Mouse (Mus musculus): ENCODE measurements around the gene Abl2.

The Abl2 gene

DNA sequence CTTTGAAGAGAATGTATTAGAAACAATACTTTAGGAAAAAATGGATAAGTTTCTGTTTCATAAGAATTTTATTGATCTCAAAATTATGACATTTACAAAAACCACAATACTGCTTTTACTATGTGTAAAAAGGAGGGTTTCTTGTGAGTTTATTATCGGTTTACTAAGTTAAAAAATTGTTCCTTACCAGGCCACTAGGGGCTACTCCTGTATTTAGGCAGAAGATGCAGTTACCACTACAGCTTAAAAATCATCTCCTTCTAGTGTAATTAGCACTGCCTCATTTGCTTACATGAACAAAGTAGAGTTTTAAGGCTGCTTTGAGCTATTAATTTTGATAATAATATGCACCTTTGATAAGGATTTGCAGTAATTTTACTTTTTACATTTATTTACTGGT is 25.6 kb downstream of the Abl2 start:
- DNase-seq (ENCODE audit: low read depth, low spot score), result no peak

GRCm38 (mm10) chr1:156585512-156585911 is 26.9 kb downstream of the Abl2 start:
- no peak for DNase-seq (ENCODE audit: low read depth, low spot score)

GRCm38 (mm10) chr1:156589811-156590305 is 31.3 kb downstream of the Abl2 start:
- no peak for DNase-seq (ENCODE audit: low read depth, low spot score)

DNA sequence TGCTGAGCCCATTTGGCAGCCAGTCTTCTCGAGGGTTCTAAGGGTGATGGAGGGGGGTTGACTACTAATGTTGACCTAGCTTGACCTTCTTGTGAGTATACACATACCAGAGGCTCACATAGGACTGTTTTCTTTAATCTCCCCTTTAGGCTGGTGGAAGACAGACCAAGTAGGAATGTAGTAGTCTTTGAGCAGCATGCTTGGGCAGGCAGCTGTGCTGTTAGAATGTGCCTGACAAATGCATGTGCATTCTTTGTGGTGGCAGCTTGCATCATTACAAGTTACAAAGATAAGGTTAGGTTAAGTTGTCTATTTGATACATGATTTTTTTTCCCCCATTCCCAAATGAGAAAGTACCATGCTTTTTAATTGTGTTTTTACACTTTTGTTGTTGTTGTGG is 31.8 kb downstream of the Abl2 start:
- no peak for DNase-seq (ENCODE audit: low read depth, low spot score)

- DNase-seq (ENCODE audit: low read depth, low spot score), result no peak
Measured at GRCm38 (mm10) chr1:156593267-156593666, 34.7 kb downstream of the Abl2 start.

DNA sequence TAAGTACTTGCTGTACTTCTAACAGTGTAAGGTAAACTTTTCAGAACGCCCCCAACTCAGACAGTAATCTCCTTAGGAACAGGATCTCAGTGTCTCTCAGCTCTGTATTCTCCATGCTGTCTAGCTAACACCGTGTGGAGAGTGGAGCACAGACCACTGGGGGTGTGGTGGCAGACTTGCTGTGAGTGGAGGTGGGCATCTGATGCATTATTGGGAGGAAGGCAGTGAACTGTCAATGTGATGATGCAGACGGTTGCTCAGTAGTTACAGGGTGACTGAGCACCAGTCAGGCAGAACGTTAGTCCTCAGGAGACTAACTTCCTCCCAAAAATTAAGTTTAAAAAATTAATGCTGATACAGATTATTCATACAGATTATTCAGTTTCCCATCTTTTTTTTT is 38.5 kb downstream of the Abl2 start:
- no peak for DNase-seq (ENCODE audit: low read depth, low spot score)

DNA sequence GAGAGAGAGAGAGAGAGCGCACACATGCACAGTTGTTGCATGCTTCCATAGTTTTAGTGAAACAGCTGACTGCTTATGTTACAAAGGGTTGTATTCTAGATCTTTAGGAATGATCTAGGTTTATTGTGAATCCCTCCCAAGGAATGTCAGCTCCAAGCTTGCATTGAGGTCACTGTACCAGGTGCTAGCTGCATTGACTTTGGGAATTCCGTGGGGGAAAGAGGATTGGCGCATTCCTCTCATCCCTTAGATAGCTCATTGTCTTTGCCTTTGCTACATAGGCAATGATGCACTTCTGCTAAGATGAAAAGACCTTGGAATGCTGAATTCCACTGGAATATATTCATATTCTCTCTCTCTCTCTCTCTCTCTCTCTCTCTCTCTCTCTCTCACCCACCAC is 44.0 kb downstream of the Abl2 start:
- no peak for DNase-seq (ENCODE audit: low read depth, low spot score)

- DNase-seq (ENCODE audit: low read depth, low spot score), result no peak
Measured at GRCm38 (mm10) chr1:156605094-156605866, 46.7 kb downstream of the Abl2 start.

DNA sequence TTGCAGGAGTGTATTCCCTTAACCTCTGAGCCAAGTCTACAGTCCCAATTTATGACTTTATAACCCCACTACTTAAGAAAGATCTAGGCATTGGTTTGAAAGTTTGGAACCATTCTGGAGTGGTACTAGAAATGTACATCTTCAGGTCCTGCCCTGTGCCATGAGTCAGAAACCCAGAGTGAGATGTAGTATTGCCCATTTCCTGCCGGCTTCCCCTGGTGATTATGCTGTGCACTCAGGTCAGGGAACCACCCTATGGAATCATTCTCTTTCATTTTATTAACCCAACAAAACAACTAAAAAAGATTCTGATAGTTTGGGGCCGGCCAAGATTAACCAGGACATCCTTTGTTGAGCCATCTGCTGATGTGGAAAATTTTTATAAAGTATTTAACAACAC is 47.4 kb downstream of the Abl2 start:
- no peak for DNase-seq (ENCODE audit: low read depth, low spot score)

- no peak for DNase-seq (ENCODE audit: low read depth, low spot score)
Measured at GRCm38 (mm10) chr1:156608496-156608895, 49.9 kb downstream of the Abl2 start.

- no peak for DNase-seq (ENCODE audit: low read depth, low spot score)
Measured at GRCm38 (mm10) chr1:156610257-156610656, 51.7 kb downstream of the Abl2 start.

DNA sequence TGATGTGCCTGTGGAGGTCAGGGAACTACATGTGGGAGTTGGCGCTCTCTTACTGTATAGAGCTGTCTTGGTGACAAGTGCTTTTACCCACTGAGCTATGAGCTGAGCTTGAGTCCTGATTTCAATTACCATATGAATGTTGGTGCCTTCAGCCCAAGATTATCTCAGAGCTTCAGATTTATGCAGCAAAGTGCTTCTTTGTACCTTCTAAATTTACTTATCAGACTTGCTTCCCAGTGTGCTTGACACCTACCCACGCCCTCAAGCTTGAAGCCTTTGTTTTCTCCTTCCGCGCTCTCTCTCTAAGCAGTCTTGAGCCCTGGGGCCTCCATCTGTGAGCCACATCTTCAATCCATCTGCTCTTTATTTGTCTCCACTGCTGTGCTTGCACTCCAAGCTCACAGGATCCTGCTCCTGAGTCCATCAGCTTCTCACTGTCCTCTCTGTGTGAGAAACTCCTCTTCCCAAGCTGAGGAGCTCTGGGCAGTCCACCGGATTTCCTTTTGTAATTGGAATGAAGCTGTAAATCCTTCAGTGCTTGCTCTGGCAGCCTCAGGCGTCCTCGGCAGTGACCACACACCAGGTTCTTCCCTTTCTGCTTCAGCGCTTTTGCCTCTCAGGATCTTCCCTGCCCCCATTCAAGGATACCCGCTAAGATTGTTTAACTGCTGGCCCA is 55.4 kb downstream of the Abl2 start:
- peak; percentile 41 for DNase-seq (ENCODE audit: low read depth, low spot score)

DNA sequence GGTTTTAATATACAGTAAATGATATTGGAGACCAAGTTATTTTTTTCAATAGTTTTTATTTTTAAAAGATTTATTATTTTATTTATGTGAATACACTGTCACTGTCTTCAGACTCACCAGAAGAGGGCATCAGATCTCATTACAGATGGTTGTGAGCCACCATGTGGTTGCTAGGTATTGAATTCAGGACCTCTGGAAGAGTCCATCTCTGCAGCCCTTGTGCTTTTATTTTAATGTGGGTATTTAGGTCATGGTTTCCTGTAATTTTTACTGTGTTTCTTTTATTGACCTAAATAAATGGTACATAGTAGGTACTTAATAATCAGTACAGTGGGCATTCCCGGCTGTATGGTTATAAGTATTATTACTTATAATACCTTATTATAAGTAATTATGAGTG is 56.1 kb downstream of the Abl2 start:
- no peak for DNase-seq (ENCODE audit: low read depth, low spot score)

DNA sequence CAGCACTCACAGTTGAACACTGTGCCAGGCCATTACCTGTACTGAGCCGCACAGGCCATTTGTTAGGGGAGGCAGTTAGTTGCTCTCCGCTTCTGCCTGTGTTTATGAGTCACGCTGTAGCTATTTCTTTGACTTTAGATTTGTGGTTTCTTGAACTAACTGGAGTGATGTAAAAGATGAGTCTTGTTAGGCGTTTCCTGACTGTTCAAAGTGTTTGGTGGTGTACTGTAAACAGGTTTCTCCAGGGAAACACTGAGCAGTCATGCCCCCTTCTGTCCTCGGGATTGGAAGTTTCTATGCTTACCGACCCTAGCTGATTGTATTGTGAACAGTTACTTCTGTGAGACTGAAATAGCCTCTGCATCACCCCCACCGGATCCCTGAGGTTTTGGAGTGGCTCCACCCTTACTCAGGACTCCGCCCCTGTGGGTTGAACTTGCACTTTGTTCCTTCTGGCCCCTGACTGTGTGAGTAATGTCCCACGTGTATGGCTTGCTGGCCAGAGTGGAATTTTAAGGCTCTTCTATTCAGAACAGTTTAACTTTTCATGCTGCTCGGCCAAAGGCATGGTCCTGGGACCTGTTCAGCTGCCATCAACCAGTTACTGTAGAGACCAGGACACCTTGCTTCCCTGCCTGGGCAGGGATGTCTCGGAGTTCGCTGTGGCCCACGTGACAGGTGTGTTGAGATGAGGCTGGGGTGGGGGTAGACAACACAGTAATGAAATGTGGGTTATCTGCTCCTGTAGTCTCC is 57.0 kb downstream of the Abl2 start:
- peak; percentile 84 for DNase-seq (ENCODE audit: low read depth, low spot score)

DNA sequence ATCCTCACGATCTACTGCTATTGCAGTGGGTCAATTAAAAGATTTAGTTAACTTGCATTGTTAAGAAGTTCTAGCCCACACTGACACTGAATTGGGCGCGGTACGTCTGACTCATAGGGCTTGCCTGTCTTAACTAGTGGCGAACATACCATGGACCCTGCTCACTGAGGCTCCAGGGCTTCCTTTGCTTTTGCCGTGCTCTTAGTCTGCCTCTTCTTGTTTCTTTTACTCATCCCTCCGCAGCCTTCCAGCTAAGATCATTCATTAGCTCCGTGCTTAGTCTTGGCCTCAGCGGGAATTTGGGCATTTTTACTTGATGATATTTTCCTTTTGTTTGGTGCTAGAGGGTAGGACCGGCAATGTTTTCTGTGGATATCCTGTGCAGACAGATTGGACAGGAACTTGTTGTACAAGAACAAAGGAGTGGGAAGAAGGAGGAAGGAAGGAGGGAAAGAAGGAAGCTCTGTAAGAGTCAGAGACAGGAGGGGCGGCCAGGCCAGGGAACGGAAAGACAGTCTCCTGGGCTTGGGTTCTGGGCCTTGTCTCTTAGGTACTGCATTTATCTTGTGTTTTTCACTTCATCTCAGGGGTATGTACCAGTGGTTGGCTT is 58.5 kb downstream of the Abl2 start:
- DNase-seq (ENCODE audit: low read depth, low spot score), result no peak

- no peak for DNase-seq (ENCODE audit: low read depth, low spot score)
Measured at GRCm38 (mm10) chr1:156617811-156618210, 59.2 kb downstream of the Abl2 start.

- DNase-seq (ENCODE audit: low read depth, low spot score), result no peak
Measured at GRCm38 (mm10) chr1:156620292-156620909, 61.8 kb downstream of the Abl2 start.

DNA sequence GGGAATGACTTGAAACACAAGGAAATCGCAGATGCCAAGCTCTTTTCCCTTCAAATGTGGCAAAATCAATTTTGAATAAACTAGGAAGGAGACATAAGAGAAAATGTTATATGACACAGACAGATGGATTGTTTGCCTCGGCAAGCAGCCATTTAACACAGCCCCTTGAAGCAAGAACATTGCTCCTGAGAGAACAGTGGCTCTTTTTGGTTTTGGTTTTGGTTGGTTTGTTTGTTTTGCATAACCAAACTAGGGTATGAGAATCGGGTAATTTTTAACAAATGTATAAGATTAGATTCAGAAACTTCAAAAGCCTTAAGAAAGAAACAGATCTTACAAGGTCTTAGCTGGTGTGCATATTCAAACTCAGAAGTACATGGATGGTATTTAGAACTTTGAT is 62.4 kb downstream of the Abl2 start:
- DNase-seq (ENCODE audit: low read depth, low spot score), result no peak

- no peak for DNase-seq (ENCODE audit: low read depth, low spot score)
Measured at GRCm38 (mm10) chr1:156624231-156624630, 65.6 kb downstream of the Abl2 start.

DNA sequence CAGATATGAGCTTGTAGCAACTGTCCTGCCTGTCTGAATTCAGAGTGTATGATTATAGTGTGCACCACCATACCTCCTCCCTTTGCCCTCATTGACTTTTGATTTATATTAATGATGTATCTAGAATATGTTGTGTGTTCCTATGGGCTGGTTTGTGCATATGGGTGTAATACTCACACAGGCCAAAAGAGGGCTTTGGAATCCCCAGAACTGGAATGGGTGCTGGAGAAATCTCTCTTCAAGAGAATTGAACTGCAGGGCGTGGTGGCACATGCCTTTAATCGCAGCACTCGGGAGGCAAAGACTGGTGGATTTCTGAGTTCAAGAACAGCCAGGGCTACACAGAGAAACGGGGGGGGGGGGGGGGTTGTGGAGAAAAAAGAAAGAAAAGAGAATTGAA is 68.1 kb downstream of the Abl2 start:
- DNase-seq (ENCODE audit: low read depth, low spot score), result peak; percentile 89

DNA sequence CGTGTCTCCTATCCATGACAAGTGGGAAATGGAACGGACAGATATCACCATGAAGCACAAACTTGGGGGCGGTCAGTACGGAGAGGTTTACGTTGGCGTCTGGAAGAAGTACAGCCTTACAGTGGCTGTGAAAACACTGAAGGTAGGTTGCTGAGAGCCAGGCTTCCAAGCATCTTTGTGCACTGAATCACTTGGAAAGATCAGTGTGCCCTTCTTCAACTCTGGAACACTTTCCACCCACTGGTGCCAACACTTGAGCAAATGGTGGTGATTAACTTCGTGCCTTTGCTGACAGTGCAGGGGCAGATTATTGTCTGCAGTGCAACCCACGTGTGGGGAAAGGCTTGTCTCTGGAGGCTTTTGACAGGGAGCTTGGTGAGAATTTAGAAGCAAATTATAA is 71.4 kb downstream of the Abl2 start:
- no peak for DNase-seq (ENCODE audit: low read depth, low spot score)

DNA sequence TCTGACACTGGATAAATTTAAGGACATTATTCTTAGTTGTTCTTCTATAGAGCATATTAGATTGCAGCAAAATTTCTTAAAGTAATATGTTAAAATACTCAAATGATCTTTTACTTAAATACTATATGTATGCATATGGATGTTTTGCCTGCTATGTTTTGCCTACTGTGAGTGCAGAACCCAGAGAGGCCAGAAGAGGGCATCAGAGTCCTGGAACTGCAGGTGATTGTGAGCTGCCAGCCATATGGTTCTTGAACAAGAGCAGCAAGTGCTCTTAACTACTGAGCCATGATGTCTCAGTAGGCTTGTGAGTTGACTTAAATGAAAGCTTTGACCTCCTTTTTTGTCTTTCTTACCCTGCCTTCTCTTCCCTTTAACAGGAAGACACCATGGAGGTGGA is 72.4 kb downstream of the Abl2 start:
- peak; percentile 76 for DNase-seq (ENCODE audit: low read depth, low spot score)

Measured in ES-CJ7 (cell line).